Comparison of ENCODE assay signal across 9 mouse cellular contexts in the genomic region with DNA sequence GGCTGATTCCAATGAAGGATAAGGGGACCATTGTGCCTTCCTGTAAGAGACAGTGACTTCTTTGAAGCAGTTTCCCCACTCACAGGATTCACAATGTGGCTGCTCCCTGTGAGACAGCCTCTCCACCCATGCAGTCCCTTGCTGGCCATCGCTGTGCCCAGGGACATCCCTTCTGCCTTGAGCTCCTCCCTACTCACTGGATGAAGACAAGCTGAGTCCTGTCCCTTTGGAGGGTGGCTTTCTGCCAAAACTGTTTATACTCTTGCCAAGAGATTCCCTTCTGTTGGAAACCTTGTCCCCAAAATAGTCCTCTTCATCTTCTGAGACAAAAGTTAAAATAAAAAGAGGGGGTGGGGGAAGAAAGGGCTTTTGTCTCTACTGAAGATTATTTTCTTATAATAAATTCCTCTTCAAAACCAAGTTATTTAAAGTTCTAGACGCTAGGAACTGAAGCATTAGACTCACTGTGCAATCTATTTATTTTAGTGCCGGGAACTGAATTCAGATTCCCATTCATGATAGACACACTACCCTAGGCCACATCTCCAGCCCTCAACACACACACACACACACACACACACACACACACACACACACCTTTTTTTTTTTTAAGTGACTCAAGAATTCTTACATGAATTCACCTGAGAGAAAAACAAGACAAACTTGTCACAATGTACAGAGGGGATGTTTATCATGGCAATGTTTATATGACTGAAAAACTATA.
DNase-seq lines count a peak whose midpoint lies in the region; ATAC-seq and TF ChIP-seq lines count a peak whose summit lies in the region.
"Had no signal": no experiment of that assay in that cellular context is flagged by ENCODE, and none has a peak within 500 bp of the region (broad histone marks: within the 10 kb centered on the region; RNA-seq: fewer than 3 reads in every experiment).

No protein-coding gene starts in this region.

- no peak for TF ChIP-seq CTCF in intestine, postnatal 0 days (IDR thresholded peaks at IDR 0.05; ENCODE audit: low read depth)
- TF ChIP-seq CTCF in hindbrain, postnatal 0 days (IDR thresholded peaks at IDR 0.05; ENCODE audit: low read depth): no peak

- H3K27me3 ChIP-seq in intestine, embryonic 15.5 days (replicated peaks): no peaks in the 10 kb centered on the region
- no peaks in the 10 kb centered on the region for H3K27me3 ChIP-seq in intestine, postnatal 0 days (replicated peaks; ENCODE audit: control insufficient read depth, insufficient read depth, low read length)
- H3K27me3 ChIP-seq in hindbrain, postnatal 0 days (ENCODE audit: insufficient read depth, low read length): no peaks in the 10 kb centered on the region

- no peak overlapping the region for H3K9ac ChIP-seq in intestine, embryonic 15.5 days
- H3K9ac ChIP-seq in intestine, postnatal 0 days (ENCODE audit: low read depth, low read length): no peak overlapping the region
- no peak overlapping the region for H3K9ac ChIP-seq in hindbrain, postnatal 0 days (replicated peaks; ENCODE audit: low read length)

- peak; percentile 14 for DNase-seq in urinary bladder, postnatal 14 days (ENCODE audit: low spot score)
- no peak for DNase-seq in urinary bladder, adult 18-20 months (ENCODE audit: low spot score in 2 of 2)
- peak; percentile 81 for DNase-seq in hindbrain, postnatal 0 days (ENCODE audit: low spot score)
- DNase-seq in telencephalon, adult 2 months (ENCODE audit: low read depth, low spot score): peak; percentile 49
- DNase-seq in layer of hippocampus, adult 18-20 months (ENCODE audit: low spot score in 2 of 2): no peak
- DNase-seq: embryo, embryonic 11 days had no signal

- H3K4me2 ChIP-seq in intestine, embryonic 15.5 days (replicated peaks): no peak overlapping the region
- H3K4me2 ChIP-seq in intestine, postnatal 0 days (replicated peaks; ENCODE audit: low read depth): no peak overlapping the region
- no peak overlapping the region for H3K4me2 ChIP-seq in hindbrain, postnatal 0 days (ENCODE audit: low read depth, low read length)

- no peaks in the 10 kb centered on the region for H3K4me1 ChIP-seq in intestine, embryonic 15.5 days (replicated peaks)
- H3K4me1 ChIP-seq in intestine, postnatal 0 days (replicated peaks; ENCODE audit: control insufficient read depth, insufficient read depth, low read length): no peaks in the 10 kb centered on the region
- no peaks in the 10 kb centered on the region for H3K4me1 ChIP-seq in hindbrain, postnatal 0 days (ENCODE audit: insufficient read depth, low read length)

- ATAC-seq in intestine, embryonic 15.5 days: peak; percentile 72
- ATAC-seq in intestine, postnatal 0 days: no peak
- ATAC-seq in hindbrain, postnatal 0 days: peak; percentile 93
- ATAC-seq in erythroblast, adult 5-6 weeks (replicated peaks; ENCODE audit: low FRiP score, poor library complexity, severe bottlenecking): no peak

- H3K4me3 ChIP-seq in intestine, embryonic 15.5 days (replicated peaks): no peak overlapping the region
- no peak overlapping the region for H3K4me3 ChIP-seq in intestine, postnatal 0 days (ENCODE audit: low read depth, low read length)
- H3K4me3 ChIP-seq in hindbrain, postnatal 0 days (ENCODE audit: low read length): no peak overlapping the region

- H3K27ac ChIP-seq in intestine, embryonic 15.5 days: no peak overlapping the region
- no peak overlapping the region for H3K27ac ChIP-seq in intestine, postnatal 0 days (ENCODE audit: low read depth, low read length)
- no peak overlapping the region for H3K27ac ChIP-seq in hindbrain, postnatal 0 days

- no peaks in the 10 kb centered on the region for H3K9me3 ChIP-seq in intestine, embryonic 15.5 days
- no peaks in the 10 kb centered on the region for H3K9me3 ChIP-seq in intestine, postnatal 0 days (ENCODE audit: control insufficient read depth)
- H3K9me3 ChIP-seq in hindbrain, postnatal 0 days (ENCODE audit: low read length): no peaks in the 10 kb centered on the region

- WGBS in intestine, embryonic 15.5 days: 47% methylated on average over 3 of the region's 3 CpGs
- WGBS in intestine, postnatal 0 days: 61% methylated on average over 3 of the region's 3 CpGs
- whole genome bisulfite sequencing in hindbrain, postnatal 0 days: 33% methylated on average over 3 of the region's 3 CpGs

- no peaks in the 10 kb centered on the region for H3K36me3 ChIP-seq in intestine, embryonic 15.5 days
- no peaks in the 10 kb centered on the region for H3K36me3 ChIP-seq in intestine, postnatal 0 days (ENCODE audit: control insufficient read depth, insufficient read depth)
- H3K36me3 ChIP-seq in hindbrain, postnatal 0 days (ENCODE audit: insufficient read depth, low read length): no peaks in the 10 kb centered on the region

Comparison
In these comparisons a context has a peak if more than half of its experiments do, and no peak if none do; other contexts are left out.
1. ATAC-seq: peak in intestine, embryonic 15.5 days (single experiment) and hindbrain, postnatal 0 days (single experiment); none in intestine, postnatal 0 days (single experiment) and erythroblast, adult 5-6 weeks (single experiment).
2. DNase-seq: peak in urinary bladder, postnatal 14 days (single experiment), hindbrain, postnatal 0 days (single experiment) and telencephalon, adult 2 months (single experiment); none in urinary bladder, adult 18-20 months (0 of 2) and layer of hippocampus, adult 18-20 months (0 of 2).